Mouse (Mus musculus): ENCODE measurements at regions not wholly inside any gene's neighbourhood (a gene's known extent, or its start where the extent isn't known, plus 50 kb on each side); places are given as distances from the start of the nearest gene placed in this dataset.

DNA sequence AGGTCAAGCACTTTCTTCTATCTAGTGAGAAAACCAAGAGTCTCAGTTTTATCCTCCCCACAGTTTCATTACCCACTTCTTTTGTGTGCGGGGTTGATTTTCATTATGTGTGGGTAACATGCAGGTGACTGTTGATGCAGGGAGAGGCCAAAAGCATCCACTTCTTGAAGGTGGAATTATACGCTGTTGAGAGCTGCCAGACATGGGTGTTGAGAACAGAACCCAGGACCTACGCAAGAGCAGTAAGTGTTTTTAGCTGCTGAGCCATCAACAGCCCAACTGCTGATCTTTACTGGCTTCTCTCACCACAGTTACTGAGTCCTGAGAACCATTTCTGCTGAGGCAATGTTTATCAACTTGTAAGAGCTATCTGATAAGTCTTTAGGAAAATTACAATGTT, 272.4 kb upstream of the Hnrnpa3 start:
- Histone ChIP-seq H3K4me3 (ENCODE audit: insufficient read depth, poor library complexity, severe bottlenecking) (no peak overlapping the region), H3K27me3 (ENCODE audit: control insufficient read depth, insufficient read depth, insufficient read length) (no peaks in the 10 kb centered on the region), H3K79me3 (ENCODE audit: low read depth) (no peaks in the 10 kb centered on the region), H3ac (ENCODE audit: control insufficient read depth, insufficient read length, low read depth) (no peak overlapping the region), H3K79me2 (ENCODE audit: control insufficient read depth, insufficient read depth) (no peaks in the 10 kb centered on the region), H3K36me3 (ENCODE audit: control insufficient read depth, insufficient read depth) (no peaks in the 10 kb centered on the region)
- TF ChIP-seq CEBPB (IDR thresholded peaks at IDR 0.05; ENCODE audit: low read depth) = no peak

DNA sequence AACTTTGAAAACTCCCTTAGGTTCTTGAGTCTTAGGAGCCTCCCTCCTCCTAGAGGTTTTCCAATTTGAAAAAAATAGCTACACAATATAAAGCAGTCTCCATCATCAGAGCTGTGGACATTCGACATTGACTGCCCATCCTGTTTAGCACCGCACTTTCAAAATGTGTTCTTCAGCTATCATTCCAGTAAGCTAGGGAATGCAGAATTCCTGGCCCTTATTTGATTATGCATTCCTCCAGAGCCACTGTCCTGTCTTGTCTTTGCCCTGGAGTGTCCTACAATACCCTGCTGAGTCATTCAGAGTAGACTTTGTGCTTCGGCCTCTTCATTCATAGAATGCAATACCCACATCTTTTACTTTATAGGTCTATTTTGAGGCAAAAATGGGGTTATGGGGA, 267.0 kb upstream of the Hnrnpa3 start:
- Histone ChIP-seq H3K27me3 (ENCODE audit: control insufficient read depth, insufficient read depth, insufficient read length) (no peaks in the 10 kb centered on the region), H3K4me3 (ENCODE audit: insufficient read depth, poor library complexity, severe bottlenecking) (no peak overlapping the region), H3ac (ENCODE audit: control insufficient read depth, insufficient read length, low read depth) (no peak overlapping the region), H3K36me3 (ENCODE audit: control insufficient read depth, insufficient read depth) (no peaks in the 10 kb centered on the region), H3K79me2 (ENCODE audit: control insufficient read depth, insufficient read depth) (no peaks in the 10 kb centered on the region), H3K79me3 (ENCODE audit: low read depth) (no peaks in the 10 kb centered on the region)
- TF ChIP-seq CEBPB (IDR thresholded peaks at IDR 0.05; ENCODE audit: low read depth) = no peak
- TF ChIP-seq MYOG (IDR thresholded peaks at IDR 0.05; ENCODE audit: control insufficient read depth, extremely low read depth, insufficient read length) = no peak
- TF ChIP-seq USF1 (IDR thresholded peaks at IDR 0.05; ENCODE audit: low read depth) = no peak
- TF ChIP-seq CTCF (IDR thresholded peaks at IDR 0.05; ENCODE audit: control insufficient read depth, insufficient read depth, insufficient read length) = no peak
- no peak for TF ChIP-seq MAX (IDR thresholded peaks at IDR 0.05)
- no peak for TF ChIP-seq FOSL1 (IDR thresholded peaks at IDR 0.05; ENCODE audit: insufficient read depth, low read length, poor library complexity, severe bottlenecking)
- no peak for TF ChIP-seq MYOD1 (IDR thresholded peaks at IDR 0.05; ENCODE audit: control insufficient read depth, insufficient read length, low read depth)

DNA sequence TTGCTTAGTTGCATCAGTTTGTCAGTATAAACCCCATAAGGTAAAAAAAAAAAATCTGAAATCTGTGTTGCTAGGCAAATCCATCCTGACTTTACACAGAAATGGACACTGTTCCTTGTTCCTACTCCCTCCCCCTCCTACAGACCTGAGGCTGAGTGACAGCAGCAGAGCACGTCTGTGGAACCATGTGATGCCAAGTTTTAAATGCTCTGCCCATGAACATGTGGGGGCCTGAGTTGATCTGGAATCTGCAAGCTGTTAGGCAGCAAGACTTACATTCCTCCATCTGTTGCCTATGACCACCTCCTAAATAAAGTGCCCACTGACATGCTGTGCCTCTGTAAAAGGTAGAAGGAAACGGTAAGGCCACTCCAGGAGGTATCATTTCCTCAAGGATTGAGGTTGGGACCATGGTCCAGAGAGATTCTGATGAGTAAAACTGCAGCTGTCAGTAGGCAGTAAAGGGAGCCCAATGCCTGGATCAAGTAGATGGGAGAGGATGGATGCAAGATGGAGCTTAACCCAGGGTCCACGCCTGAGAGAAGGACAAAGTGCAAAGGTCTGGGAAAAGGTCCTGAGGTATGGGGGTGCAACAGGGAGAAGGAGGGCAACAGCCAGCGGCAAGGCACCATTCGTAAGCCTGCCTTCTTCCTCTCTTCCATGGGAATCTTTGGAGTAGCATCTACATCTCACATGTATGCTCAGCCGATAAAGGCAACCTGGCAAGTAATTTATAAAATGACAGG, 264.0 kb upstream of the Hnrnpa3 start:
- TF ChIP-seq MYOG (IDR thresholded peaks at IDR 0.05; ENCODE audit: control insufficient read depth, extremely low read depth, insufficient read length) (no peak), USF1 (IDR thresholded peaks at IDR 0.05; ENCODE audit: low read depth) (no peak), CEBPB (IDR thresholded peaks at IDR 0.05; ENCODE audit: low read depth) (no peak), MAX (IDR thresholded peaks at IDR 0.05) (no peak), FOSL1 (IDR thresholded peaks at IDR 0.05; ENCODE audit: insufficient read depth, low read length, poor library complexity, severe bottlenecking) (no peak), CTCF (IDR thresholded peaks at IDR 0.05; ENCODE audit: control insufficient read depth, insufficient read depth, insufficient read length) (no peak), MYOD1 (IDR thresholded peaks at IDR 0.05; ENCODE audit: control insufficient read depth, insufficient read length, low read depth) (no peak)
- Histone ChIP-seq H3K4me3 (ENCODE audit: insufficient read depth, poor library complexity, severe bottlenecking) (no peak overlapping the region), H3ac (ENCODE audit: control insufficient read depth, insufficient read length, low read depth) (no peak overlapping the region), H3K27me3 (ENCODE audit: control insufficient read depth, insufficient read depth, insufficient read length) (peaks cover 3% of the 10 kb centered on the region), H3K79me3 (ENCODE audit: low read depth) (no peaks in the 10 kb centered on the region), H3K79me2 (ENCODE audit: control insufficient read depth, insufficient read depth) (no peaks in the 10 kb centered on the region), H3K36me3 (ENCODE audit: control insufficient read depth, insufficient read depth) (no peaks in the 10 kb centered on the region)

DNA sequence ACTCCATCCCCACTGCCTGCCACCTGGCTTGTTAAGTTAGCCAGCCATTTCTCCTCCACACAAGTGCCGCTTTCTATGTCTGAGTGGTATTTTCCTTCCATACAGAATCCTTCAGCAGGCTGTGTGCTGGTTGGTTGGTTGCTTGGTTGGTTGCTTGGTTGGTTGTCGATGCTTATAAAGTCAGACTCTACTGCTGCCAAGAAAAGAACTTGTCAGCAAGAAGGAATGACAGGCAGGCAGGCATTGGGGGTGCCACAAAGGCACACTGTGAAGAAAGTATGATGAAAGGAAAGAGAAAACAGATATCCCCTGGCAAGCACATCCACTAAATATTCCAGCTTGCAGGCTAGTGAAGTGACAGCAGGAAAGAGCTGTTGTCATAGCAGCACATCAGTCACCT, 263.0 kb upstream of the Hnrnpa3 start:
- TF ChIP-seq MYOD1 (IDR thresholded peaks at IDR 0.05; ENCODE audit: control insufficient read depth, insufficient read length, low read depth) = no peak
- TF ChIP-seq USF1 (IDR thresholded peaks at IDR 0.05; ENCODE audit: low read depth) = no peak
- TF ChIP-seq FOSL1 (IDR thresholded peaks at IDR 0.05; ENCODE audit: insufficient read depth, low read length, poor library complexity, severe bottlenecking) = no peak
- no peak for TF ChIP-seq MYOG (IDR thresholded peaks at IDR 0.05; ENCODE audit: control insufficient read depth, extremely low read depth, insufficient read length)
- no peak for TF ChIP-seq CTCF (IDR thresholded peaks at IDR 0.05; ENCODE audit: control insufficient read depth, insufficient read depth, insufficient read length)
- no peak for TF ChIP-seq MAX (IDR thresholded peaks at IDR 0.05)
- no peak for TF ChIP-seq CEBPB (IDR thresholded peaks at IDR 0.05; ENCODE audit: low read depth)
- no peaks in the 10 kb centered on the region for H3K36me3 ChIP-seq (ENCODE audit: control insufficient read depth, insufficient read depth)
- H3K79me2 ChIP-seq (ENCODE audit: control insufficient read depth, insufficient read depth) = no peaks in the 10 kb centered on the region
- H3K27me3 ChIP-seq (ENCODE audit: control insufficient read depth, insufficient read depth, insufficient read length) = peaks cover 3% of the 10 kb centered on the region
- no peak overlapping the region for H3ac ChIP-seq (ENCODE audit: control insufficient read depth, insufficient read length, low read depth)
- no peaks in the 10 kb centered on the region for H3K79me3 ChIP-seq (ENCODE audit: low read depth)
- no peak overlapping the region for H3K4me3 ChIP-seq (ENCODE audit: insufficient read depth, poor library complexity, severe bottlenecking)

DNA sequence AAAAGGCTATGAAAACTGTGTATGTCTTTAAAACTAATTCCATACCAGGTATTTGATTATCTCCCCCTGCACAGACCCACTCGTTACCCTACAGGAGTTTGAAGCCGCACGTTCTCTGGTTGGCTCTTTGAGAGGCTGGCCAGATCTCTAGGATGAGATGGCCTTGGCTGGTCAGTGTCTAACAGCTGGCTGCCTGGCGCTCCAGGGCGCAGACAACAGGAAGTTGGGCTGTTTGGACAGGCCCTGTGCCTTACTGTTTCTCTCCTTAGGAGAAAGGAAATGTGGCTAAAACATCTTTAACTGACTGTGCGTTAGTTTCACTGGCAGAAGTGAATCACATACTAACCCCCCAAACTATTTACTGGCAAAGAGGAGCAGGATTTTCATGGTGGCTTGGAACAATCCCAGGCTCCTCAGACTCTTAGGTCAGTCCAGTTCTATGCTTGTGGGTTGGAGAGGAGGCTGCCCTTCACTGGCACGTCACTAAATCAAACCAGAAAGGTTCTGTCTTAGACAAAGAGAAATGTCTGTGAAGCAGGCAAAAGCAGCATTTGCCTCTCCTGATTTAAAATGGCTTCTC, 258.7 kb upstream of the Hnrnpa3 start:
- Histone ChIP-seq H3K79me3 (ENCODE audit: low read depth) (no peaks in the 10 kb centered on the region), H3K27me3 (ENCODE audit: control insufficient read depth, insufficient read depth, insufficient read length) (peaks cover 19% of the 10 kb centered on the region), H3K36me3 (ENCODE audit: control insufficient read depth, insufficient read depth) (no peaks in the 10 kb centered on the region), H3ac (ENCODE audit: control insufficient read depth, insufficient read length, low read depth) (no peak overlapping the region), H3K4me3 (ENCODE audit: insufficient read depth, poor library complexity, severe bottlenecking) (no peak overlapping the region), H3K79me2 (ENCODE audit: control insufficient read depth, insufficient read depth) (no peaks in the 10 kb centered on the region)
- TF ChIP-seq MYOD1 (IDR thresholded peaks at IDR 0.05; ENCODE audit: control insufficient read depth, insufficient read length, low read depth) (no peak), CTCF (IDR thresholded peaks at IDR 0.05; ENCODE audit: control insufficient read depth, insufficient read depth, insufficient read length) (no peak), CEBPB (IDR thresholded peaks at IDR 0.05; ENCODE audit: low read depth) (no peak), MAX (IDR thresholded peaks at IDR 0.05) (no peak), MYOG (IDR thresholded peaks at IDR 0.05; ENCODE audit: control insufficient read depth, extremely low read depth, insufficient read length) (no peak), FOSL1 (IDR thresholded peaks at IDR 0.05; ENCODE audit: insufficient read depth, low read length, poor library complexity, severe bottlenecking) (no peak), USF1 (IDR thresholded peaks at IDR 0.05; ENCODE audit: low read depth) (no peak)

DNA sequence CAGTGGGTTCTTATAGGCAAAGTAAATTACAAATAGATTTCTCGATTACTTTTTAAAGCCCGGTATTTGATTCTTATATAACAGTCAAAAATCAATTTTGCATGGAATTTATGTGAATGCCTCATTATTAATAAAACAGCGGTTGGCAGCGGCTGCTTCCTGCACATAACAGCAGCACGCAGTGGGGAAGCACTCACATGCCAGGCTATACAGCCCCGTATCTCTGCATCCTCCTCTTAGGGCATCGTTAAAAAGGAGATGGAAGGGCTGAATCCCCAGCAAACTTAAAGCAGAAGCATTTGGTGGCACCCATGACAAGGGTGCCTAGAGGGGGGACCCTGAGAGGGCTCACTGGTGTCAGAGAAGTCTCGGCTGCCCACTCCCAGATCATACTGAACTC, 255.3 kb upstream of the Hnrnpa3 start:
- Histone ChIP-seq H3K27me3 (ENCODE audit: control insufficient read depth, insufficient read depth, insufficient read length) (peaks cover 25% of the 10 kb centered on the region), H3ac (ENCODE audit: control insufficient read depth, insufficient read length, low read depth) (no peak overlapping the region), H3K79me2 (ENCODE audit: control insufficient read depth, insufficient read depth) (no peaks in the 10 kb centered on the region), H3K4me3 (ENCODE audit: insufficient read depth, poor library complexity, severe bottlenecking) (no peak overlapping the region), H3K79me3 (ENCODE audit: low read depth) (no peaks in the 10 kb centered on the region), H3K36me3 (ENCODE audit: control insufficient read depth, insufficient read depth) (no peaks in the 10 kb centered on the region)
- TF ChIP-seq MAX (IDR thresholded peaks at IDR 0.05) = no peak
- no peak for TF ChIP-seq MYOG (IDR thresholded peaks at IDR 0.05; ENCODE audit: control insufficient read depth, extremely low read depth, insufficient read length)

Measured in C2C12 (cell line).